Mouse (Mus musculus): ENCODE measurements around the gene Gm7102. TPM values are rescaled to one million over a fixed set of nuclear protein-coding genes. Genes with fewer than 3 reads are reported as not detected.
"Not testable (repeated sequence)": the region's sequence is repeated elsewhere in the genome, so short reads cannot be mapped to it uniquely, and the experiment has no call there.

Gm7102 gene
- not detected in 2 replicates for polyA plus RNA-seq (2012; rRNA removed)

DNA sequence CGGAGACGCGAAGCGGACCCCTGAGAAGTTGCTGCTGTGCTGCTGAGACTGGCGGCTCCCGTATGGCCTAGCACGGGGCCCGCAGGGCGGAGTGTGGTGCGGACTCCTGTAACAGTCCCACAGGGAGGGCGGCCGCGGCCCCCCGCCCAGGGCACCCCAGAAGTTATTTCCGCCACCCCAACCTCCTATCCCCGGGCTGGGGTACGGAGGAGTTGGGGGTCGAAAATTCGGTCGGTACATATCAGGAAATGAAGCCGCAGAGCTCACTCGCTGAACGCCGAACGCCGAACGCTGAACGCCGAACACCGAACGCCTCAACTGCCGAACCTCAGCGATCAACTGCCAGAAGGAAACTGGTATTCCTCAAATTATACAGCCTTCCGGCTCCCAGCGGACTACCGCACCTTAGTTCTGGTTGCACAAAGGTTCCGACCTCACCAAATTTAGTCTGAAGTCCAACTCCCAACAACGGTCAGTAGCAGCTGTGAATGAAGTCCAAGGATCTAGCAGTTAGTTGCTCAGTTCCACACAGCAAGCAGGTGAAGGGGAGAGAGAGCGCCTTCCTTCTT lies at the start of gene Gm7102:
Gene Gm7102 (minus strand): TSS at position 554 of the 569 bp plus-strand sequence.
- Histone ChIP-seq H3K36me3 (ENCODE audit: control insufficient read depth, insufficient read depth, low read length) (no peaks in the 10 kb centered on the region), H3K27ac (ENCODE audit: insufficient read depth, low read length) (no peak within 1 kb of the TSS), H3K27me3 (ENCODE audit: control insufficient read depth, insufficient read depth, low read length) (no peaks in the 10 kb centered on the region; the same call in 1 of the 2 replicates), H3K4me1 (ENCODE audit: control insufficient read depth, insufficient read depth, insufficient read length) (no peaks in the 10 kb centered on the region), H3K4me3 (ENCODE audit: extremely low read depth, insufficient read depth, insufficient read length) (no peak within 1 kb of the TSS)
- WGBS, result 44% methylated on average over 39 of the region's 39 CpGs
- no peak for DNase-seq (ENCODE audit: low read depth in 1 of 2, low spot score in 2 of 2)
- TF ChIP-seq POLR2A (IDR thresholded peaks at IDR 0.05; ENCODE audit: low read depth, low read length) (no peak), CTCF (IDR thresholded peaks at IDR 0.05; ENCODE audit: extremely low read depth, insufficient read depth, insufficient read length, insufficient replicate concordance) (no peak)

DNA sequence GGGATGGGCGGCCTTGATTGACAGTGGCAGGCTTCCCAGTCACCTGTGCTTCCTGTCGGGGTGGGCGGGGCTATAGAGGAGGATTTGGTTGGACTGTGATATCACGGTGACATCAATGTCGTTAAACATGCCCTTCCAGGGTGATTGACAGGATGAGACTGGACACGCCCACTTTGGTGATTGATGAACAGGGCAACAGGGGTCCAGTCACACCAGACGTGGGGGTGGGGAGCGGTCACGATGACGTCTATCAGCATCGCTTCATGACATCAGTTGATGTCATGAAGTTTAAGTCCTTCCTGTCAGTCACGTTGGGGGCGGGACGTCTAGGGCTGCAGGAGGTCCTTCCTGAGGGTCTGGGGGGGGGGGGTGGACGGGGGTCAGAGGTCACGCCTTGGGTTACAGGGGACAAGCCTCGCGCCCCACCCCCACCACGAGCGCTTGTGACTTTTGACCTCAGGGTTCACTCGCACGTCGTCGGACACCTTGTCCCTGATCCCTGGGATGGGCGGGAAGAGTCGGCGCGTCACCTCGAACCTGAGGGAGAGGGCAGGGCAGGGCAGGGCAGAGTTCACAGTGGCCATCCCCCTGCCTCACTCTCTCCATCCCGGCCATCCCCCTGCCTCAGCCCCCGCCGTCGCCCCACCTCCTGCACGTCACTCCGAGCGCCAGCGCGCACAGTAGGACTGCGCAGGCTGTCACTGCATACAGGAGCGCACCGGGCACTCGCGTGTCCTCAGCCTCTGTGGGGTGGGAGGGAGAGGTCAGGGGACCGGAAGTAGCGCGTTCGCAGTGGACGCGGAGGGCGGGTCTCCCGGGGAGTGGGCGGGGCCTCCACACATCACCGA lies 48.8 kb upstream of the Gm7102 start:
- Histone ChIP-seq H3K27ac (ENCODE audit: insufficient read depth, low read length) (no peak overlapping the region), H3K4me3 (ENCODE audit: extremely low read depth, insufficient read depth, insufficient read length) (no peak overlapping the region), H3K27me3 (ENCODE audit: control insufficient read depth, insufficient read depth, low read length) (no peaks in the 10 kb centered on the region), H3K36me3 (ENCODE audit: control insufficient read depth, insufficient read depth, low read length) (no peaks in the 10 kb centered on the region), H3K4me1 (ENCODE audit: control insufficient read depth, insufficient read depth, insufficient read length) (peaks cover 8% of the 10 kb centered on the region; the same call in 1 of the 2 replicates)
- 71% methylated on average over 53 of the region's 53 CpGs for WGBS
- TF ChIP-seq CTCF (IDR thresholded peaks at IDR 0.05; ENCODE audit: extremely low read depth, insufficient read depth, insufficient read length, insufficient replicate concordance) (no peak), POLR2A (IDR thresholded peaks at IDR 0.05; ENCODE audit: low read depth, low read length) (no peak)
- DNase-seq (ENCODE audit: low read depth in 1 of 2, low spot score in 2 of 2), result peak in 1 of 2 experiments; percentile 40

DNA sequence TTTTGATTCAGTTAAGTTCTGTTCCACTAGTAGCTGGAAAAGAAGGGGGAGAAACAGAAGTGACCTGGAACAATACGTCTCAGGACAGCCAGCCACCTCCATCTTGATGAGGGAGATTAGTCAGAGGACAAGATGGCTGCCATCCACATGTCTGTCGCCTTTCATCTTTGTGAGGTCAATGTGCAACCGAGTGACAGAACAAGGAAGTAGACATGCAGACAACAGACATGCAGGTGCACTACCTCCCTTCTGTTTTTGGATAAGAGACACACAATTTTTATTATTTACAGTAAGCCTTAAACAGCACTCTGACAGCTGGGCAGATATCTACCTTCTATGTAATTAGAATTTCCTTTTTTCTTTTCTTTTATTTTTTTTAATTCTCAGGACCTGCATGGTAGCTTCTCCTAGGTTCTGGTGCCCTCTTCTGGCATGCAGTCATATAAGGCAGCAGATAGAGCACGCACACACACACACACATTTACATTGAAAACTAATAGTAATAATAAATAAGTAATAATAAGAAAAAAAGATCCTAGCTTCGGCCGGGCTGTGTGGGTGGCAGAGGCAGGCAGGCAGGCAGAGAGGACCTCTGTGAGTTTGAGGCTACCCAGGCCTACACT lies 47.7 kb upstream of the Gm7102 start:
- H3K4me3 ChIP-seq (ENCODE audit: extremely low read depth, insufficient read depth, insufficient read length), result no peak overlapping the region
- WGBS, result 88% methylated on average over 6 of the region's 6 CpGs
- no peak overlapping the region for H3K27ac ChIP-seq (ENCODE audit: insufficient read depth, low read length)
- TF ChIP-seq POLR2A (IDR thresholded peaks at IDR 0.05; ENCODE audit: low read depth, low read length), result no peak
- no peak for TF ChIP-seq CTCF (IDR thresholded peaks at IDR 0.05; ENCODE audit: extremely low read depth, insufficient read depth, insufficient read length, insufficient replicate concordance)
- no peaks in the 10 kb centered on the region for H3K36me3 ChIP-seq (ENCODE audit: control insufficient read depth, insufficient read depth, low read length)
- H3K4me1 ChIP-seq (ENCODE audit: control insufficient read depth, insufficient read depth, insufficient read length), result peaks cover 8% of the 10 kb centered on the region; the same call in 1 of the 2 replicates
- H3K27me3 ChIP-seq (ENCODE audit: control insufficient read depth, insufficient read depth, low read length), result no peaks in the 10 kb centered on the region
- DNase-seq (ENCODE audit: low read depth in 1 of 2, low spot score in 2 of 2), result no peak

DNA sequence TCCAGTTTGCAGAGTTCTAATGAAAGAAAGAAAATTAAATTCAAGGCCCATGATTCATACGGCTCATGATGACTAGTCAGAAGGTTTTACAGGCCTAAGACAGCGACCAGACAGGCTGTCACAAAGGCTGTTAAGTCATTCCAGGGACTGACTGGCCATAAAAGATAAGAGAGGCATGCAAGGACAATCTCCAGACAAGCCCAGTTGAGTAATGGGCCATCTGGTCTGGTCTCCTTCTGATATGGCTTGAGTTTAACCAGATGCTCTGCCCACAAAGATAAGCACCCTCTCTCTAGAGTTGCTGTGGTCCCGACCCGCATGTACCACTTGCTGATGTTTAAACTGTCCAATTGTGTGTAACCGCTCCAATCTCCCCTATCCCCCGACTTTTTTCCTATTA lies 31.4 kb upstream of the Gm7102 start:
- not testable (repeated sequence) for H3K4me1 ChIP-seq (ENCODE audit: control insufficient read depth, insufficient read depth, insufficient read length); H3K27me3 ChIP-seq (ENCODE audit: control insufficient read depth, insufficient read depth, low read length); H3K36me3 ChIP-seq (ENCODE audit: control insufficient read depth, insufficient read depth, low read length); H3K27ac ChIP-seq (ENCODE audit: insufficient read depth, low read length); H3K4me3 ChIP-seq (ENCODE audit: extremely low read depth, insufficient read depth, insufficient read length); DNase-seq (ENCODE audit: low read depth in 1 of 2, low spot score in 2 of 2)
- 82% methylated on average over 6 of the region's 6 CpGs for WGBS

DNA sequence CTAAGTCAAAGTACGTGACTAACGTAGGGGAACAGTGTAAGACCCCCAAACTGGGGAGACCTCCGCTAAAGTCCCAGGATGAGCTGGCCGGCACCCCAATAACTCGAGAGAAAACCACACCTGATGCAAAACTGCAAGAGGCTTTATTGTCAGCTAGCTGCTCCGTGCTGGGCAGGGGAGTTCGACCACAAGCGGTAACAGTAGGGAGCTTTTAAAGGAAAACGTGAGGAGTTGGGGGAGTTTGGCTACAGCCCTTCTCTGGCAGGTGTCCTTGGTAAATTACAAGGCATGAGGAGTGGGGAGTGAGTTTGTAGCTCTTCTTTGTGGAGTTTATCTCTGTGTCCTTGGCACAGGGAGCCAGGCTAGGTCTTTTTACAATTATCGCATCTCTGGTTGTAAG lies 23.7 kb upstream of the Gm7102 start:
- Histone ChIP-seq H3K27me3 (ENCODE audit: control insufficient read depth, insufficient read depth, low read length) (no peaks in the 10 kb centered on the region), H3K4me3 (ENCODE audit: extremely low read depth, insufficient read depth, insufficient read length) (no peak overlapping the region), H3K4me1 (ENCODE audit: control insufficient read depth, insufficient read depth, insufficient read length) (no peaks in the 10 kb centered on the region), H3K27ac (ENCODE audit: insufficient read depth, low read length) (no peak overlapping the region), H3K36me3 (ENCODE audit: control insufficient read depth, insufficient read depth, low read length) (no peaks in the 10 kb centered on the region)
- 9% methylated on average over 10 of the region's 10 CpGs for WGBS
- peak in 1 of 2 experiments; percentile 18 for DNase-seq (ENCODE audit: low read depth in 1 of 2, low spot score in 2 of 2)
- TF ChIP-seq POLR2A (IDR thresholded peaks at IDR 0.05; ENCODE audit: low read depth, low read length) (no peak), CTCF (IDR thresholded peaks at IDR 0.05; ENCODE audit: extremely low read depth, insufficient read depth, insufficient read length, insufficient replicate concordance) (no peak)

DNA sequence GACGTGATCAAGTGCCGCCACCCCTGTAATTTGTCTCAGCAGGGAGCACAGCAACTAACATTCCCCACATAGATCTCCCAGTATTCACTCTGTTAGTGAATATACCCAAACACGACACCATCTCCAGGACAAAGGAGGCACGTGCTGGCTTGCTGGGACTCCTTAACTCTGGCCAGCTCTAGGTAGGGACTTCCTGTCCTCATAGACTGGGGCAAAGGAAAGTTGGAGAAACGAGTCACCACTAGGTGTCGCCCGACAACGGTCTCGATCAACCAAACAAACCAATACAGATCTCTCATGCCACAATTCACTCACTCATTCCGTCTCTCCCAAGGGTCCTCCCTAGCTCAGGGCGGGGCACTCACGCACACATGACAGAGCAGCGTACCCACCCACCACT lies 23.2 kb upstream of the Gm7102 start:
- no peak overlapping the region for H3K27ac ChIP-seq (ENCODE audit: insufficient read depth, low read length)
- H3K36me3 ChIP-seq (ENCODE audit: control insufficient read depth, insufficient read depth, low read length), result no peaks in the 10 kb centered on the region
- H3K4me3 ChIP-seq (ENCODE audit: extremely low read depth, insufficient read depth, insufficient read length), result no peak overlapping the region
- TF ChIP-seq POLR2A (IDR thresholded peaks at IDR 0.05; ENCODE audit: low read depth, low read length) (no peak), CTCF (IDR thresholded peaks at IDR 0.05; ENCODE audit: extremely low read depth, insufficient read depth, insufficient read length, insufficient replicate concordance) (peak; percentile 52; the same call in 1 of the 2 replicates)
- H3K27me3 ChIP-seq (ENCODE audit: control insufficient read depth, insufficient read depth, low read length), result no peaks in the 10 kb centered on the region
- peak; percentile 75 to 85 for DNase-seq (ENCODE audit: low read depth in 1 of 2, low spot score in 2 of 2)
- H3K4me1 ChIP-seq (ENCODE audit: control insufficient read depth, insufficient read depth, insufficient read length), result no peaks in the 10 kb centered on the region
- WGBS, result 13% methylated on average over 13 of the region's 13 CpGs

DNA sequence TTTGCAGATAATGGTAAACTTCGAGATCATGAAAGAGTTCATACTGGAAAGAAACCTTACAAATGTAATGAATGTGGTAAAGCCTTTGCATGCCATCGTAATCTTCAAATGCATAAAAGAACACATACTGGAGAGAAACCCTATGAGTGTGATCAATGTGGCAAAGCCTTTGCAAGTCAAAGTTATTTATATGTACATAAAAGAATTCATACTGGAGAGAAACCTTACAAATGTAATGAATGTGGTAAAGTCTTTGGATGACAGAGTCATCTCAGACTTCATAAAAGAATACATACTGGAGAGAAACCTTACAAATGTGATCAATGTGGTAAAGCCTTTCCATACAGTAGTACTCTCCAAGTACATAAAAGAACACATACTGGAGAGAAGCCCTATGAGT lies 7.5 kb upstream of the Gm7102 start, which contains the start of gene Gm6020:
Gene Gm6020 (plus strand): TSS at position 301 of the 400 bp plus-strand sequence.
- not testable (repeated sequence) for H3K36me3 ChIP-seq (ENCODE audit: control insufficient read depth, insufficient read depth, low read length); DNase-seq (ENCODE audit: low read depth in 1 of 2, low spot score in 2 of 2); H3K27me3 ChIP-seq (ENCODE audit: control insufficient read depth, insufficient read depth, low read length); H3K27ac ChIP-seq (ENCODE audit: insufficient read depth, low read length); H3K4me3 ChIP-seq (ENCODE audit: extremely low read depth, insufficient read depth, insufficient read length); H3K4me1 ChIP-seq (ENCODE audit: control insufficient read depth, insufficient read depth, insufficient read length)
- 87% methylated on average over 2 of the region's 2 CpGs for whole genome bisulfite sequencing

Measured in spleen, adult 2 months (tissue).